Mouse (Mus musculus): ENCODE results near the gene Acbd6. TPM values are rescaled to one million over a fixed set of nuclear protein-coding genes. Genes with fewer than 3 reads are reported as not detected.

Acbd6 gene
- total RNA-seq, 1 experiment = 49.8 TPM

DNA sequence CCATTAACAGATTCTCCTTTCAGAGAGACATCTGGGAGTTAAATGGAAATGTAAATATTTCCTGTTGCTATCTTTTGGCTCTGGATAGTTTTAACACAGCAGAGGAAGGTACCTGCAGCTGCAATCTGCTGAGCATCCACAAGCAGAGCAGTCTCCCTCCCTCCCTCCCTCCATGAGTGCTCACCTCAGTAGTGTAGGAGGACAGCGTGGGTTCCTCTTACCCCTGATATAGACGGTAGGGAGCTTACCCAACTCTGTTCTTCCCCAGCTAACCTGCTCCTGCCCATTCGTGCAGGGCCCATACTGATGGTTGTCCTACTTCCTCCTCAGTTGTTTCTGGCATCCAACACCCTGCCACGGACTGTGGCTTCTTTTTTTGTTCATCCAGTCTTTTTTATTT, 50.6 kb downstream of the Acbd6 start:
- in situ Hi-C loops (cut with MboI; ENCODE audit: low sequenced_read_pairs in 2 of 2, unreplicated experiment in 2 of 2) = no loop called here
- no peak overlapping the region for H3K4me3 ChIP-seq (ENCODE audit: insufficient read depth in 1 of 2, low read depth in 1 of 2, low read length in 2 of 2, poor library complexity in 1 of 2, severe bottlenecking in 1 of 2)
- H3K4me1 ChIP-seq (ENCODE audit: control insufficient read depth in 2 of 2, insufficient read depth in 2 of 2, low read length in 2 of 2, poor library complexity in 1 of 2) = 0 out of 4 replicates have a peak, but pooled peaks cover 0 to 2% of the 10 kb centered on the region in 2 experiments
- no peak overlapping the region for H3K27ac ChIP-seq (ENCODE audit: insufficient read depth, low read depth, low read length, poor library complexity, severe bottlenecking)
- no peak for DNase-seq (ENCODE audit: low read depth, low spot score)
- H3K9ac ChIP-seq (ENCODE audit: insufficient read depth, low read depth, low read length, poor library complexity, severe bottlenecking) = no peak overlapping the region
- TF ChIP-seq HCFC1 (IDR thresholded peaks at IDR 0.05; ENCODE audit: borderline replicate concordance, insufficient read depth, low read length) = no peak
- no peak for TF ChIP-seq CHD2 (IDR thresholded peaks at IDR 0.05; ENCODE audit: low read depth, low read length)
- no peak for TF ChIP-seq ZNF384 (IDR thresholded peaks at IDR 0.05; ENCODE audit: low read depth, low read length)
- TF ChIP-seq MAFK (IDR thresholded peaks at IDR 0.05; ENCODE audit: insufficient read depth, low read depth, low read length) = no peak
- no peak for TF ChIP-seq ZC3H11A (IDR thresholded peaks at IDR 0.05; ENCODE audit: borderline replicate concordance, low read depth, low read length)
- H3K9me3 ChIP-seq (ENCODE audit: control insufficient read depth, insufficient read depth, low read depth, low read length) = no peaks in the 10 kb centered on the region
- H3K36me3 ChIP-seq (ENCODE audit: control insufficient read depth, insufficient read depth, low read length, poor library complexity, severe bottlenecking) = no peaks in the 10 kb centered on the region

DNA sequence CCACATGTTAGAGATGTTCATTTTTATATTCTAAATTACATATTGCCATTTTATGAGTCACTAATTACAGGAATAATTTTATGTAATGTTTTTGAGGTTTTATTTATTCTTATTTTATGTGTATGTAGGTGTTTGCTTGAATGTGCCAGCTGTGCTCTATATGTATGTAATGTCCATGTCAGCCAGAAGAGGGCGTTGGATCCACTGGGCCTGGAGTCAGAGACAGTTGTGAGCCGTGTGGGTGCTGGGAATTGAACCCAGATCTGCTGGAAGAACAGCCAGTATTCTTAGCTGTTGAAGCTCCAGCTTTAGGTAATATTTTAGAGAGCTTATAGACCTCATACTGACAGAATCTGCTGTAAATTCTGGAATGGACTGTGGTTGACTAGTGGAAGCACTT, 56.5 kb downstream of the Acbd6 start:
- Histone ChIP-seq H3K9me3 (ENCODE audit: control insufficient read depth, insufficient read depth, low read depth, low read length) (no peaks in the 10 kb centered on the region), H3K9ac (ENCODE audit: insufficient read depth, low read depth, low read length, poor library complexity, severe bottlenecking) (no peak overlapping the region), H3K4me1 (ENCODE audit: control insufficient read depth in 2 of 2, insufficient read depth in 2 of 2, low read length in 2 of 2, poor library complexity in 1 of 2) (0 out of 4 replicates have a peak, but pooled peaks cover 0 to 1% of the 10 kb centered on the region in 2 experiments), H3K4me3 (ENCODE audit: insufficient read depth in 1 of 2, low read depth in 1 of 2, low read length in 2 of 2, poor library complexity in 1 of 2, severe bottlenecking in 1 of 2) (no peak overlapping the region), H3K36me3 (ENCODE audit: control insufficient read depth, insufficient read depth, low read length, poor library complexity, severe bottlenecking) (no peaks in the 10 kb centered on the region), H3K27ac (ENCODE audit: insufficient read depth, low read depth, low read length, poor library complexity, severe bottlenecking) (no peak overlapping the region)
- in situ Hi-C loops (cut with MboI; ENCODE audit: low sequenced_read_pairs in 2 of 2, unreplicated experiment in 2 of 2) = no loop called here
- DNase-seq (ENCODE audit: low read depth, low spot score) = peak; percentile 22
- TF ChIP-seq HCFC1 (IDR thresholded peaks at IDR 0.05; ENCODE audit: borderline replicate concordance, insufficient read depth, low read length) (no peak), MAFK (IDR thresholded peaks at IDR 0.05; ENCODE audit: insufficient read depth, low read depth, low read length) (no peak), ZNF384 (IDR thresholded peaks at IDR 0.05; ENCODE audit: low read depth, low read length) (no peak), ZC3H11A (IDR thresholded peaks at IDR 0.05; ENCODE audit: borderline replicate concordance, low read depth, low read length) (no peak), CHD2 (IDR thresholded peaks at IDR 0.05; ENCODE audit: low read depth, low read length) (no peak)

DNA sequence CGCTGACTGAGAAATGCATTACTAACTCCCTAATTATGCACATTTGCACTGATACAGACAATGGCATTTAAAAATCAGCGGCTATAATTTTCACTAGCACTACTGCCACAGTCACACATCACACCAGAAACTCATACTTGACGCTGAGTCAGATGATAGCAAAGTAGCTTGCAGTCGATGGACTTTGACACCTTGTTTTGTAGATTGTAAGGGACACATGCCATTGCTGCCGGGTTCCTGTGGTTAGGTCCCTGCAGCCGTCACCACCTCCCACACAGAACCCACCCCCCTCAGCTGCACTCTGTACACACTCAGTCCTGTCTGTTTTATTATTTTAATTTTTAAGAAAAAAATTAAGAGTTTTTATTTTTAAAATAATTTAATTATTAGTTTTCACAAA, 63.2 kb downstream of the Acbd6 start:
- no peak for DNase-seq (ENCODE audit: low read depth, low spot score)
- no peak for TF ChIP-seq ZNF384 (IDR thresholded peaks at IDR 0.05; ENCODE audit: low read depth, low read length)
- no peak for TF ChIP-seq MAFK (IDR thresholded peaks at IDR 0.05; ENCODE audit: insufficient read depth, low read depth, low read length)
- no peak for TF ChIP-seq ZC3H11A (IDR thresholded peaks at IDR 0.05; ENCODE audit: borderline replicate concordance, low read depth, low read length)
- no peak for TF ChIP-seq HCFC1 (IDR thresholded peaks at IDR 0.05; ENCODE audit: borderline replicate concordance, insufficient read depth, low read length)
- no peak for TF ChIP-seq CHD2 (IDR thresholded peaks at IDR 0.05; ENCODE audit: low read depth, low read length)
- Histone ChIP-seq H3K36me3 (ENCODE audit: control insufficient read depth, insufficient read depth, low read length, poor library complexity, severe bottlenecking) (no peaks in the 10 kb centered on the region), H3K4me1 (ENCODE audit: control insufficient read depth in 2 of 2, insufficient read depth in 2 of 2, low read length in 2 of 2, poor library complexity in 1 of 2) (no peaks in the 10 kb centered on the region), H3K27ac (ENCODE audit: insufficient read depth, low read depth, low read length, poor library complexity, severe bottlenecking) (no peak overlapping the region), H3K9ac (ENCODE audit: insufficient read depth, low read depth, low read length, poor library complexity, severe bottlenecking) (no peak overlapping the region), H3K4me3 (ENCODE audit: insufficient read depth in 1 of 2, low read depth in 1 of 2, low read length in 2 of 2, poor library complexity in 1 of 2, severe bottlenecking in 1 of 2) (no peak overlapping the region), H3K9me3 (ENCODE audit: control insufficient read depth, insufficient read depth, low read depth, low read length) (no peaks in the 10 kb centered on the region)
- in situ Hi-C loops (cut with MboI; ENCODE audit: low sequenced_read_pairs in 2 of 2, unreplicated experiment in 2 of 2) = no loop called here

DNA sequence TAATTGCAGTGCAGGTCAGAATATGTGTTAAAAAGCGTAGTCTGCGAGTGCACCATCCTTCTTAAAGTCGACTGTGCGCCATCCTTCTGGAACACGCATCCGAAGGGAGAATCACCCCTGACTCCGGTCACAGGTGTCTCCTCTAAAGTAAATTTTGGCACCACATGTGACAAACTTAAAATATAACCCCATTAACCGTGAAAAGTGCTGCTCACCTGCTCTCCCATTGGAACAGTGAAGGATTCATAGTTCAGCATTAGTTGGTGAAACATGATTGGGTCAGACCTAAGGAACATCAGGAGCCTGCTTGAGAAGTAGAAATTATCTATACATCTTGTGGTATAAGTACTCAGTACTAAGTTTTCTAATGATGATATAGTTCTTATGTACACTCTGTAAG, 65.3 kb downstream of the Acbd6 start:
- TF ChIP-seq CHD2 (IDR thresholded peaks at IDR 0.05; ENCODE audit: low read depth, low read length) = no peak
- no peak for TF ChIP-seq ZC3H11A (IDR thresholded peaks at IDR 0.05; ENCODE audit: borderline replicate concordance, low read depth, low read length)
- no peak for TF ChIP-seq HCFC1 (IDR thresholded peaks at IDR 0.05; ENCODE audit: borderline replicate concordance, insufficient read depth, low read length)
- Histone ChIP-seq H3K36me3 (ENCODE audit: control insufficient read depth, insufficient read depth, low read length, poor library complexity, severe bottlenecking) (no peaks in the 10 kb centered on the region), H3K9ac (ENCODE audit: insufficient read depth, low read depth, low read length, poor library complexity, severe bottlenecking) (no peak overlapping the region), H3K4me3 (ENCODE audit: insufficient read depth in 1 of 2, low read depth in 1 of 2, low read length in 2 of 2, poor library complexity in 1 of 2, severe bottlenecking in 1 of 2) (no peak overlapping the region), H3K27ac (ENCODE audit: insufficient read depth, low read depth, low read length, poor library complexity, severe bottlenecking) (no peak overlapping the region), H3K4me1 (ENCODE audit: control insufficient read depth in 2 of 2, insufficient read depth in 2 of 2, low read length in 2 of 2, poor library complexity in 1 of 2) (no peaks in the 10 kb centered on the region), H3K9me3 (ENCODE audit: control insufficient read depth, insufficient read depth, low read depth, low read length) (no peaks in the 10 kb centered on the region)
- in situ Hi-C loops (cut with MboI; ENCODE audit: low sequenced_read_pairs in 2 of 2, unreplicated experiment in 2 of 2) = no loop called here
- DNase-seq (ENCODE audit: low read depth, low spot score) = no peak

DNA sequence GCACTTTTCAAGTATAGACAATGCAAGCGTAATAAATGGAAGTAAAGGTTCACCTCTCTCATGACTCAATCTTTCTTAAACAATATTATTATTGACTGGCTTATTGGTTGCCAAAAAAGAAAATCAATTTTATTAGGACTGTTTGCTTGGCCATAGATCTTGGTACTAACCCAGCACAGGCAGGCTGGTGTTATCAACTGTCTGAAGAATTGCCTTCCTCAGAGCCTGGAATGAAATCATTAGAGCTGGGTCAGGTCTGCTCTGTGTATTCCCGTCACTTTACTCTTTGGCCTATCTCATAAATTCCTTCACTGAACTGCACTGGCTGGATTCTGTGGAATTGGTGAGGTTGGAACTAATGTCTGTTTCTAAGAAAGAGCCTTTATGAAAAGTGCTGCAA, 69.8 kb downstream of the Acbd6 start:
- no peaks in the 10 kb centered on the region for H3K36me3 ChIP-seq (ENCODE audit: control insufficient read depth, insufficient read depth, low read length, poor library complexity, severe bottlenecking)
- no peaks in the 10 kb centered on the region for H3K9me3 ChIP-seq (ENCODE audit: control insufficient read depth, insufficient read depth, low read depth, low read length)
- no peak overlapping the region for H3K4me3 ChIP-seq (ENCODE audit: insufficient read depth in 1 of 2, low read depth in 1 of 2, low read length in 2 of 2, poor library complexity in 1 of 2, severe bottlenecking in 1 of 2)
- TF ChIP-seq ZNF384 (IDR thresholded peaks at IDR 0.05; ENCODE audit: low read depth, low read length) = no peak
- TF ChIP-seq CHD2 (IDR thresholded peaks at IDR 0.05; ENCODE audit: low read depth, low read length) = no peak
- TF ChIP-seq HCFC1 (IDR thresholded peaks at IDR 0.05; ENCODE audit: borderline replicate concordance, insufficient read depth, low read length) = no peak
- TF ChIP-seq MAFK (IDR thresholded peaks at IDR 0.05; ENCODE audit: insufficient read depth, low read depth, low read length) = no peak
- no peak for TF ChIP-seq ZC3H11A (IDR thresholded peaks at IDR 0.05; ENCODE audit: borderline replicate concordance, low read depth, low read length)
- no peak overlapping the region for H3K27ac ChIP-seq (ENCODE audit: insufficient read depth, low read depth, low read length, poor library complexity, severe bottlenecking)
- in situ Hi-C loops (cut with MboI; ENCODE audit: low sequenced_read_pairs in 2 of 2, unreplicated experiment in 2 of 2) = no loop called here
- no peaks in the 10 kb centered on the region for H3K4me1 ChIP-seq (ENCODE audit: control insufficient read depth in 2 of 2, insufficient read depth in 2 of 2, low read length in 2 of 2, poor library complexity in 1 of 2)
- H3K9ac ChIP-seq (ENCODE audit: insufficient read depth, low read depth, low read length, poor library complexity, severe bottlenecking) = no peak overlapping the region
- DNase-seq (ENCODE audit: low read depth, low spot score) = no peak
